Mouse (Mus musculus) liver, embryonic 11.5 days (tissue): Measurements from ENCODE around the gene Cnih2. TPM values are rescaled to one million over a fixed set of nuclear protein-coding genes. Genes with fewer than 3 reads are reported as not detected.

Source experiments
- ATAC-seq: fragments of 200-750 bp; cut with Nextera tagmentation; replicated peaks from 2 replicates; pipeline ENCODE4 v1.8.0; 2017; ENCODE audit warnings: moderate number of reproducible peaks, mild to moderate bottlenecking, moderate TSS enrichment, moderate library complexity; ENCODE audit not compliant: low FRiP score
- DNase-seq: peaks from one replicate; pipeline ENCODE4 v3.0.0-alpha.2; 2017; ENCODE audit warnings: low spot score
- H3K27ac ChIP-seq: fragments of 300-500 bp; sonication (generic); 2 replicates; pipeline ENCODE4 v1.5.1; 2014; ENCODE audit warnings: mild to moderate bottlenecking, low read depth, low read length, control low read depth
- H3K27me3 ChIP-seq: fragments of 300-500 bp; sonication (generic); replicated peaks from 2 replicates; pipeline ENCODE4 v1.6.1; 2014; ENCODE audit warnings: low read length, mixed read lengths; ENCODE audit not compliant: control insufficient read depth, insufficient read depth
- H3K36me3 ChIP-seq: fragments of 300-500 bp; sonication (generic); 2 replicates; pipeline ENCODE4 v1.6.1; 2014; ENCODE audit warnings: mild to moderate bottlenecking, low read length, moderate library complexity, mixed read lengths; ENCODE audit not compliant: control insufficient read depth, insufficient read depth
- H3K4me1 ChIP-seq: fragments of 300-500 bp; sonication (generic); replicated peaks from 2 replicates; pipeline ENCODE4 v1.6.1; 2014; ENCODE audit warnings: low read length, mixed read lengths; ENCODE audit not compliant: control insufficient read depth, insufficient read depth
- H3K4me2 ChIP-seq: fragments of 300-500 bp; sonication (generic); 2 replicates; pipeline ENCODE4 v1.6.1; 2014; ENCODE audit warnings: mild to moderate bottlenecking, control low read depth, moderate library complexity
- H3K4me3 ChIP-seq: fragments of 300-500 bp; sonication (generic); 2 replicates; pipeline ENCODE4 v1.5.1; 2014; ENCODE audit warnings: low read depth, low read length, control low read depth
- H3K9ac ChIP-seq: fragments of 300-500 bp; sonication (generic); 2 replicates; pipeline ENCODE4 v1.6.1; 2014; ENCODE audit warnings: low read depth, low read length, control low read depth
- H3K9me3 ChIP-seq: fragments of 300-500 bp; sonication (generic); 2 replicates; pipeline ENCODE4 v1.6.1; 2016; ENCODE audit warnings: low read length, inconsistent platforms, mixed read lengths; ENCODE audit not compliant: control insufficient read depth
- WGBS: fragments of 180-500 bp; shearing (Covaris S2); extraction: QIAGEN DNeasy Blood & Tissue Kit; methylation state at CpG from one replicate; pipeline ENCODE4 v1.1.7; 2014; 5-methylcytosine and 5-hydroxymethylcytosine counted together
- polyA plus RNA-seq: library from polyadenylated mRNA; unstranded; fragments of >200 nt; fragmentation: Nextera tagmentation; extraction: Ambion mirVana; gene quantifications from 2 replicates; pipeline ENCODE4 v1.2.1, GENCODE M21; 2014

The Cnih2 gene
- 8.4 and 9.5 TPM in 2 replicates for polyA plus RNA-seq

GRCm38 (mm10) chr19:5098363-5099143, at the start of gene Cnih2:
Cnih2 (minus strand) TSS chr19:5098521.
- 6% methylated on average over 43 of the region's 48 CpGs for WGBS
- 0 out of 2 replicates have a peak within 1 kb of the TSS, but pooled peaks have one; percentile 29 for H3K27ac ChIP-seq
- no peaks in the 10 kb centered on the region for H3K9me3 ChIP-seq
- peak within 1 kb of the TSS; percentile 90 for H3K4me2 ChIP-seq
- H3K4me1 ChIP-seq: peaks cover 38% of the 10 kb centered on the region
- peak within 1 kb of the TSS; percentile 63 for H3K9ac ChIP-seq
- DNase-seq (peak; percentile 74), ATAC-seq (peak; percentile 71)
- H3K36me3 ChIP-seq: peaks cover 19% of the 10 kb centered on the region
- peak within 1 kb of the TSS; percentile 45 for H3K4me3 ChIP-seq
- peaks cover 2% of the 10 kb centered on the region; the same call in 1 of the 2 replicates for H3K27me3 ChIP-seq

- H3K9ac ChIP-seq: no peak overlapping the region
- no peaks in the 10 kb centered on the region for H3K27me3 ChIP-seq
- H3K4me3 ChIP-seq: no peak overlapping the region
- H3K36me3 ChIP-seq: peaks cover 3% of the 10 kb centered on the region; the same call in 1 of the 2 replicates
- 12% methylated on average over 2 of the region's 2 CpGs for WGBS
- no peaks in the 10 kb centered on the region for H3K4me1 ChIP-seq
- H3K27ac ChIP-seq: no peak overlapping the region
- H3K4me2 ChIP-seq: no peak overlapping the region
- no peak for ATAC-seq
- H3K9me3 ChIP-seq: no peaks in the 10 kb centered on the region
- no peak for DNase-seq
Measured at GRCm38 (mm10) chr19:5139640-5140039, 41.3 kb upstream of the Cnih2 start.

GRCm38 (mm10) chr19:5131237-5131636, 32.9 kb upstream of the Cnih2 start:
- Histone ChIP-seq H3K9me3 (no peaks in the 10 kb centered on the region), H3K27ac (no peak overlapping the region), H3K4me1 (no peaks in the 10 kb centered on the region; the same call in 1 of the 2 replicates), H3K27me3 (no peaks in the 10 kb centered on the region; the same call in 1 of the 2 replicates), H3K9ac (no peak overlapping the region), H3K36me3 (peaks cover 5% of the 10 kb centered on the region; the same call in 1 of the 2 replicates), H3K4me3 (no peak overlapping the region), H3K4me2 (no peak overlapping the region)
- WGBS: 73% methylated on average over 4 of the region's 4 CpGs
- ATAC-seq (no peak), DNase-seq (no peak)

GRCm38 (mm10) chr19:5129770-5130169, 31.4 kb upstream of the Cnih2 start:
- Histone ChIP-seq H3K27me3 (no peaks in the 10 kb centered on the region; the same call in 1 of the 2 replicates), H3K9me3 (no peaks in the 10 kb centered on the region), H3K4me1 (no peaks in the 10 kb centered on the region; the same call in 1 of the 2 replicates), H3K36me3 (peaks cover 3% of the 10 kb centered on the region; the same call in 1 of the 2 replicates), H3K4me3 (no peak overlapping the region), H3K4me2 (no peak overlapping the region), H3K27ac (no peak overlapping the region), H3K9ac (no peak overlapping the region)
- WGBS: 43% methylated on average over 1 of the region's 1 CpGs
- no peak for DNase-seq
- no peak for ATAC-seq

GRCm38 (mm10) chr19:5124055-5124614, 25.8 kb upstream of the Cnih2 start:
- H3K9me3 ChIP-seq: no peaks in the 10 kb centered on the region
- no peak overlapping the region for H3K4me2 ChIP-seq
- no peaks in the 10 kb centered on the region; the same call in 1 of the 2 replicates for H3K27me3 ChIP-seq
- WGBS: 56% methylated on average over 7 of the region's 7 CpGs
- H3K9ac ChIP-seq: no peak overlapping the region
- no peaks in the 10 kb centered on the region for H3K4me1 ChIP-seq
- H3K4me3 ChIP-seq: no peak overlapping the region
- ATAC-seq (no peak), DNase-seq (no peak)
- no peak overlapping the region for H3K27ac ChIP-seq
- no peaks in the 10 kb centered on the region for H3K36me3 ChIP-seq

- Histone ChIP-seq H3K27me3 (no peaks in the 10 kb centered on the region; the same call in 1 of the 2 replicates), H3K36me3 (no peaks in the 10 kb centered on the region), H3K9me3 (no peaks in the 10 kb centered on the region), H3K9ac (no peak overlapping the region), H3K4me2 (no peak overlapping the region), H3K4me1 (peaks cover 6% of the 10 kb centered on the region), H3K4me3 (no peak overlapping the region), H3K27ac (no peak overlapping the region)
- WGBS: 76% methylated on average over 3 of the region's 3 CpGs
- no peak for ATAC-seq
- DNase-seq: no peak
Measured at GRCm38 (mm10) chr19:5123241-5123640, 24.9 kb upstream of the Cnih2 start.

- Histone ChIP-seq H3K9ac (no peak overlapping the region), H3K27me3 (no peaks in the 10 kb centered on the region; the same call in 1 of the 2 replicates), H3K4me2 (no peak overlapping the region), H3K4me3 (no peak overlapping the region), H3K4me1 (peaks cover 6% of the 10 kb centered on the region), H3K36me3 (no peaks in the 10 kb centered on the region), H3K27ac (no peak overlapping the region), H3K9me3 (no peaks in the 10 kb centered on the region)
- ATAC-seq: no peak
- 70% methylated on average over 10 of the region's 10 CpGs for WGBS
- no peak for DNase-seq
Measured at GRCm38 (mm10) chr19:5122492-5122891, 24.2 kb upstream of the Cnih2 start.

- H3K4me3 ChIP-seq: peak within 1 kb of the TSS; percentile 87
- WGBS: 2% methylated on average over 18 of the region's 18 CpGs
- H3K27ac ChIP-seq: peak within 1 kb of the TSS; percentile 60
- DNase-seq: no peak
- ATAC-seq: no peak; the same call in 1 of the 2 replicates
- no peaks in the 10 kb centered on the region for H3K27me3 ChIP-seq
- no peaks in the 10 kb centered on the region for H3K36me3 ChIP-seq
- peak within 1 kb of the TSS; percentile 96 for H3K4me2 ChIP-seq
- peak within 1 kb of the TSS; percentile 76 for H3K9ac ChIP-seq
- no peaks in the 10 kb centered on the region for H3K9me3 ChIP-seq
- H3K4me1 ChIP-seq: peaks cover 10% of the 10 kb centered on the region
Measured at GRCm38 (mm10) chr19:5118384-5118698, 20.0 kb upstream of the Cnih2 start, which contains the start of gene Klc2. Klc2 (minus strand) TSS chr19:5118560.
